Comparison of ENCODE assay signal across 28 mouse cellular contexts in the genomic region with DNA sequence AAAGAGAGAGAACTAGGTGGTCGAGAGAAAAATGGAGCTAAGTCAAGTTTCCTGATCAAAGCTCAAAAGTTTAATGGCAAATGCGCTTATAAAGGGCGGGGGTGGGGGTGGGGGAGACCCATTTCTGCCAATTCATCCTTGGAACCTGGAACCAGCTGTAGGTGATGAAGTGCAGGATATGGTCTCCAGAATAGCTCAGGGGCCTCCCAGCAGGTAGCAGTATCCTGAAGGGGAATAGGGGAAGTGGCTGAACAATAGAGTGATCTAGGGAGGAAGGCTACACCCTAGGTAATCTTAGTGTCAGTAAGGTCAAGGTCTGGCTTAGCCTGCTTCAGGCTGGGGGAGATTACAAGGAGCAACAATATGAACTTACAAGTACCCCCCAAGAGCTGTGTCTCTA.
A peak's percentile ranks its signal among the peaks of the same experiment; 100 is the strongest.
DNase-seq lines count a peak whose midpoint lies in the region; ATAC-seq and TF ChIP-seq lines count a peak whose summit lies in the region.
"Had no signal": no experiment of that assay in that cellular context is flagged by ENCODE, and none has a peak within 500 bp of the region (broad histone marks: within the 10 kb centered on the region; RNA-seq: fewer than 3 reads in every experiment).

No protein-coding gene starts in this region.

- 57% methylated on average over 3 of the region's 3 CpGs for WGBS in forebrain, embryonic 13.5 days

- no peaks in the 10 kb centered on the region for H3K36me3 ChIP-seq in E14TG2a.4 (ENCODE audit: insufficient read depth, low read length)
- H3K36me3 ChIP-seq in forebrain, embryonic 13.5 days (ENCODE audit: poor library complexity, severe bottlenecking): no peaks in the 10 kb centered on the region
- H3K36me3 ChIP-seq: embryonic facial prominence, embryonic 13.5 days; embryonic facial prominence, embryonic 15.5 days; forebrain, embryonic 10.5 days; forebrain, embryonic 12.5 days; forebrain, embryonic 15.5 days; G1E had no signal

- no peak for TF ChIP-seq CTCF in E14TG2a.4 (conservative IDR thresholded peaks at IDR 0.05; ENCODE audit: low read length)

- H3K9ac ChIP-seq in forebrain, embryonic 13.5 days: no peak overlapping the region
- H3K9ac ChIP-seq: embryonic facial prominence, embryonic 13.5 days; embryonic facial prominence, embryonic 15.5 days; forebrain, embryonic 12.5 days; forebrain, embryonic 15.5 days; forebrain, postnatal 0 days had no signal

- no peak overlapping the region for H3K27ac ChIP-seq in forebrain, embryonic 13.5 days
- H3K27ac ChIP-seq: embryonic facial prominence, embryonic 13.5 days; embryonic facial prominence, embryonic 15.5 days; forebrain, embryonic 10.5 days; forebrain, embryonic 12.5 days; forebrain, embryonic 15.5 days had no signal

- ATAC-seq in forebrain, embryonic 13.5 days: no peak
- ATAC-seq: activated CD4-positive, CD25-positive, alpha-beta regulatory T cell, adult 4 months; CD4-positive, CD25-positive, alpha-beta regulatory T cell, adult 4 months; forebrain, embryonic 15.5 days; forebrain, postnatal 0 days had no signal

- H3K27me3 ChIP-seq in E14TG2a.4 (ENCODE audit: insufficient read depth, low read length): no peaks in the 10 kb centered on the region
- no peaks in the 10 kb centered on the region for H3K27me3 ChIP-seq in forebrain, embryonic 13.5 days
- H3K27me3 ChIP-seq: CH12.LX; embryonic facial prominence, embryonic 13.5 days; embryonic facial prominence, embryonic 15.5 days; forebrain, embryonic 12.5 days; forebrain, embryonic 15.5 days had no signal

- H3K4me2 ChIP-seq in forebrain, embryonic 13.5 days: no peak overlapping the region
- H3K4me2 ChIP-seq: embryonic facial prominence, embryonic 13.5 days; embryonic facial prominence, embryonic 15.5 days; forebrain, embryonic 12.5 days; forebrain, embryonic 15.5 days had no signal

- DNase-seq in ES-CJ7 (ENCODE audit: low read depth, low spot score) (peak; percentile 95), R1 (ENCODE audit: low read depth, low spot score) (peak; percentile 98), ZHBTc4 (ENCODE audit: low read depth, low spot score) (peak; percentile 88)
- no peak for DNase-seq in adrenal gland, postnatal 10 days
- no peak for DNase-seq in spleen, postnatal 4 days (ENCODE audit: low spot score in 2 of 2)
- DNase-seq: adrenal gland, adult 8-10 months; adrenal gland, postnatal 25 days; B cell, adult 2 months; cerebellum, adult 11 months; cerebellum, adult 18-20 months; cerebellum, adult 8-10 months; cerebellum, adult 9-11 months; cerebellum, postnatal 14 days; cerebellum, postnatal 36 days; embryo, embryonic 11 days; forebrain, postnatal 0 days had no signal

- H3K4me3 ChIP-seq in E14TG2a.4 (replicated peaks; ENCODE audit: low read length): 0 out of 2 replicates have a peak overlapping the region, but pooled peaks have one; percentile 32
- no peak overlapping the region for H3K4me3 ChIP-seq in forebrain, embryonic 13.5 days
- H3K4me3 ChIP-seq: embryonic facial prominence, embryonic 13.5 days; embryonic facial prominence, embryonic 15.5 days; erythroblast, embryonic 14.5 days; forebrain, embryonic 10.5 days; forebrain, embryonic 12.5 days; forebrain, embryonic 15.5 days had no signal

- H3K9me3 ChIP-seq in E14TG2a.4 (ENCODE audit: low read length): peaks cover 52% of the 10 kb centered on the region
- no peaks in the 10 kb centered on the region for H3K9me3 ChIP-seq in forebrain, embryonic 13.5 days (replicated peaks)
- H3K9me3 ChIP-seq: embryonic facial prominence, embryonic 13.5 days; embryonic facial prominence, embryonic 15.5 days; forebrain, embryonic 10.5 days; forebrain, embryonic 12.5 days; forebrain, embryonic 15.5 days; G1E had no signal

- peaks cover 3% of the 10 kb centered on the region; the same call in 1 of the 2 replicates for H3K4me1 ChIP-seq in E14TG2a.4 (replicated peaks; ENCODE audit: low read depth, low read length)
- no peaks in the 10 kb centered on the region for H3K4me1 ChIP-seq in forebrain, embryonic 13.5 days
- H3K4me1 ChIP-seq: embryonic facial prominence, embryonic 13.5 days; embryonic facial prominence, embryonic 15.5 days; forebrain, embryonic 15.5 days had no signal

Comparison
In these comparisons a context has a peak if more than half of its experiments do, and no peak if none do; other contexts are left out.
1. DNase-seq: peak in ES-CJ7 (single experiment), R1 (single experiment) and ZHBTc4 (single experiment); none in adrenal gland, postnatal 10 days (single experiment) and spleen, postnatal 4 days (0 of 2).